Mouse (Mus musculus): ENCODE results near the gene Gtf2h1.

GRCm38 (mm10) chr7:46761049-46761795, 34.7 kb upstream of the Gtf2h1 start:
- no peak for TF ChIP-seq CTCF (IDR thresholded peaks at IDR 0.05; ENCODE audit: low read depth, low read length)
- no peak for TF ChIP-seq POLR2A (IDR thresholded peaks at IDR 0.05; ENCODE audit: extremely low read depth, insufficient read depth, low read length)

All from liver, adult 2 months (tissue).